In genomic region chr5:43842011-43842285, GRCm38 (mm10) we compare ENCODE assay signal across 11 mouse cellular contexts. TPM values are rescaled to one million over a fixed set of nuclear protein-coding genes. Genes with fewer than 3 reads are reported as not detected.
DNase-seq lines count a peak whose midpoint lies in the region; ATAC-seq and TF ChIP-seq lines count a peak whose summit lies in the region.
"Had no signal": no experiment of that assay in that cellular context is flagged by ENCODE, and none has a peak within 500 bp of the region (broad histone marks: within the 10 kb centered on the region; RNA-seq: fewer than 3 reads in every experiment).

No protein-coding gene starts in this region.

- peaks cover 5% of the 10 kb centered on the region; the same call in 1 of the 2 replicates for H3K4me1 ChIP-seq in kidney, embryonic 16.5 days (ENCODE audit: insufficient read depth, low read length)
- H3K4me1 ChIP-seq in cortical plate, adult 2 months (ENCODE audit: control insufficient read depth, insufficient read depth, low read length) = no peaks in the 10 kb centered on the region

- no peaks in the 10 kb centered on the region for H3K27me3 ChIP-seq in kidney, embryonic 16.5 days (ENCODE audit: insufficient read depth, low read length)
- H3K27me3 ChIP-seq: hindbrain, embryonic 12.5 days had no signal

- no peak for ATAC-seq in kidney, embryonic 16.5 days (ENCODE audit: low FRiP score, low TSS enrichment)
- ATAC-seq in CD4-positive, CD25-positive, alpha-beta regulatory T cell, adult 4 months = peak; percentile 18

- no peaks in the 10 kb centered on the region for H3K79me2 ChIP-seq in macrophage (ENCODE audit: inconsistent target)

- no peak for TF ChIP-seq POLR2A in cortical plate, adult 2 months (IDR thresholded peaks at IDR 0.05; ENCODE audit: extremely low read depth, insufficient read depth, low read length)

- peak overlapping the region; percentile 33; the same call in 1 of the 2 replicates for H3K4me2 ChIP-seq in kidney, embryonic 16.5 days (replicated peaks; ENCODE audit: low read depth, low read length)
- H3K4me2 ChIP-seq: hindbrain, embryonic 12.5 days had no signal

- H3K4me3 ChIP-seq in kidney, embryonic 16.5 days (ENCODE audit: low read length) = no peak overlapping the region
- peak overlapping the region; percentile 34; the same call in 1 of the 2 replicates for H3K4me3 ChIP-seq in cortical plate, adult 2 months (ENCODE audit: insufficient read depth, low read length)
- H3K4me3 ChIP-seq in macrophage (ENCODE audit: inconsistent target) = peak overlapping the region; percentile 16; the same call in 1 of the 2 replicates
- H3K4me3 ChIP-seq: hindbrain, embryonic 12.5 days had no signal

- H3K9ac ChIP-seq in kidney, embryonic 16.5 days (replicated peaks; ENCODE audit: low read length) = no peak overlapping the region
- H3K9ac ChIP-seq: hindbrain, embryonic 12.5 days had no signal

- TF ChIP-seq CTCF in cortical plate, adult 2 months (IDR thresholded peaks at IDR 0.05; ENCODE audit: extremely low read depth, insufficient read depth, low read length) = no peak

- WGBS in kidney, embryonic 16.5 days = 74% methylated on average over 5 of the region's 5 CpGs
- WGBS in macrophage (ENCODE audit: missing documents) = 60% methylated on average over 5 of the region's 5 CpGs

- H3K27ac ChIP-seq in kidney, embryonic 16.5 days (ENCODE audit: low read length) = no peak overlapping the region
- H3K27ac ChIP-seq in cortical plate, adult 2 months (ENCODE audit: insufficient read depth, low read length) = no peak overlapping the region
- H3K27ac ChIP-seq in macrophage = peak overlapping the region; percentile 25; the same call in 1 of the 2 replicates
- H3K27ac ChIP-seq: hindbrain, embryonic 12.5 days had no signal

- no peak for DNase-seq in kidney, postnatal 4 days
- DNase-seq in cerebellum, postnatal 25 days = no peak
- no peak for DNase-seq in retina, embryonic 14.5 days (ENCODE audit: low spot score)
- DNase-seq: layer of hippocampus, postnatal 36 days; midbrain, embryonic 14.5 days; thymus, adult 2 months had no signal

- H3K36me3 ChIP-seq in kidney, embryonic 16.5 days (ENCODE audit: insufficient read depth, low read length) = no peaks in the 10 kb centered on the region
- H3K36me3 ChIP-seq in macrophage (ENCODE audit: inconsistent target) = no peaks in the 10 kb centered on the region
- H3K36me3 ChIP-seq: hindbrain, embryonic 12.5 days had no signal

- peaks cover 7% of the 10 kb centered on the region; the same call in 1 of the 2 replicates for H3K9me3 ChIP-seq in kidney, embryonic 16.5 days (ENCODE audit: low read length)
- H3K9me3 ChIP-seq: hindbrain, embryonic 12.5 days had no signal

RNA-seq across cellular contexts. Expression of gene Fbxl5, which starts 20.5 kb away (rescaled TPM):
- polyA plus RNA-seq in kidney, embryonic 16.5 days (2015; fragmentation: Nextera tagmentation; extraction: Ambion mirVana) = 64.5 and 66.6 TPM in 2 replicates
- polyA plus RNA-seq in CD4-positive, CD25-positive, alpha-beta regulatory T cell, adult 4 months (2017; shearing (Covaris generic)) = 10 to 100 TPM; 53.9 to 59.6 TPM
- 68.9 and 71.1 TPM in 2 replicates for polyA plus RNA-seq in cortical plate, adult 2 months (2012; rRNA removed)
- total RNA-seq in macrophage (2018; cell fraction: chromatin; rRNA removed) = 100 to 1,000 TPM in 17 of 26 experiments, 10 to 100 TPM in 9; 35.9 to 184 (median 121) TPM
- 10 to 100 TPM; 15.8 to 26.1 (median 21.5) TPM for total RNA-seq in macrophage (2018; cell fraction: cytosol; rRNA removed)
- total RNA-seq in macrophage (2018; cell fraction: nucleus; rRNA removed) = 100 to 1,000 TPM in 5 of 26 experiments, 10 to 100 TPM in 21; 27.5 to 166 (median 71.7) TPM
- polyA plus RNA-seq in macrophage (2018) = 19.0 to 23.0 TPM (median 22.2 TPM) in 3 replicates

RNA-seq across cellular contexts. Expression of gene Bst1, which starts 23.3 kb away (rescaled TPM):
- 0.47 and 1.4 TPM in 2 replicates for polyA plus RNA-seq in kidney, embryonic 16.5 days (2015; fragmentation: Nextera tagmentation; extraction: Ambion mirVana)
- not detected for polyA plus RNA-seq in CD4-positive, CD25-positive, alpha-beta regulatory T cell, adult 4 months (2017; shearing (Covaris generic))
- 0.11 and 0.17 TPM in 2 replicates for polyA plus RNA-seq in cortical plate, adult 2 months (2012; rRNA removed)
- total RNA-seq in macrophage (2018; cell fraction: chromatin; rRNA removed) = 1 to 10 TPM in 12 of 26 experiments, under 1 TPM in 4, not detected in 10; 0.48 to 4.8 (median 1.8) TPM
- 10 to 100 TPM in 3 of 26 experiments, 1 to 10 TPM in 22, under 1 TPM in 1; 0.75 to 14.0 (median 3.3) TPM for total RNA-seq in macrophage (2018; cell fraction: cytosol; rRNA removed)
- total RNA-seq in macrophage (2018; cell fraction: nucleus; rRNA removed) = 10 to 100 TPM in 3 of 26 experiments, 1 to 10 TPM in 18, under 1 TPM in 5; 0.52 to 13.9 (median 3.3) TPM
- 0.93 to 2.5 TPM (median 1.3 TPM) in 3 replicates for polyA plus RNA-seq in macrophage (2018)
- total RNA-seq: layer of hippocampus, postnatal 36 days had no signal
- polyA plus RNA-seq: midbrain, embryonic 14.5 days had no signal

RNA-seq across cellular contexts. Expression of gene Cd38, which starts 26.4 kb away (rescaled TPM):
- 35.3 and 37.7 TPM in 2 replicates for polyA plus RNA-seq in kidney, embryonic 16.5 days (2015; fragmentation: Nextera tagmentation; extraction: Ambion mirVana)
- polyA plus RNA-seq in CD4-positive, CD25-positive, alpha-beta regulatory T cell, adult 4 months (2017; shearing (Covaris generic)) = 10 to 100 TPM; 38.2 to 46.2 TPM
- 4.7 and 4.9 TPM in 2 replicates for polyA plus RNA-seq in cortical plate, adult 2 months (2012; rRNA removed)
- 10 to 100 TPM in 12 of 26 experiments, 1 to 10 TPM in 9, under 1 TPM in 4, not detected in 1; 0.74 to 91.6 (median 8.9) TPM for total RNA-seq in macrophage (2018; cell fraction: chromatin; rRNA removed)
- 10 to 100 TPM in 13 of 26 experiments, 1 to 10 TPM in 6, under 1 TPM in 7; 0.59 to 35.1 (median 8.8) TPM for total RNA-seq in macrophage (2018; cell fraction: cytosol; rRNA removed)
- 100 to 1,000 TPM in 4 of 26 experiments, 10 to 100 TPM in 10, 1 to 10 TPM in 11, under 1 TPM in 1; 0.84 to 137 (median 18.4) TPM for total RNA-seq in macrophage (2018; cell fraction: nucleus; rRNA removed)
- 1.1 to 2.6 TPM (median 1.2 TPM) in 3 replicates for polyA plus RNA-seq in macrophage (2018)
